Mouse (Mus musculus): ENCODE results near the gene Abcg8.

GRCm38 (mm10) chr17:84657422-84657732 is 18.7 kb upstream of the Abcg8 start:
- TF ChIP-seq CTCF (IDR thresholded peaks at IDR 0.05; ENCODE audit: control insufficient read depth, insufficient read depth, insufficient read length) (no peak), MAX (IDR thresholded peaks at IDR 0.05) (no peak), CEBPB (IDR thresholded peaks at IDR 0.05; ENCODE audit: low read depth) (no peak)
